Mouse (Mus musculus) MEL (cell line): ENCODE measurements around the gene Thg1l. TPM values are rescaled to one million over a fixed set of nuclear protein-coding genes. Genes with fewer than 3 reads are reported as not detected.

Source experiments
- DNase-seq: peaks from one replicate; pipeline ENCODE4 v3.0.0; 2011; ENCODE audit warnings: low read depth, low spot score
- H3K27ac ChIP-seq: 2 replicates; pipeline ENCODE4 v1.5.1; 2012; ENCODE audit warnings: low read depth, mild to moderate bottlenecking, control low read depth, low read length, moderate library complexity; ENCODE audit not compliant: control insufficient read depth
- H3K27me3 ChIP-seq, 2 experiments: fragments of 150-350 bp in 1 of 2; sonication (generic) in 1 of 2; 2 replicates each; pipeline ENCODE4 v1.6.1; 2012; ENCODE audit warnings: low read length in 2 of 2, mild to moderate bottlenecking in 2 of 2, improper control_type of control experiment in 1 of 2, moderate library complexity in 1 of 2; ENCODE audit not compliant: insufficient read depth in 2 of 2, control insufficient read depth in 1 of 2
- H3K36me3 ChIP-seq, 2 experiments: 2 replicates each; pipeline ENCODE4 v1.6.1; 2012 to 2014; ENCODE audit warnings: low read length in 2 of 2, improper control_type of control experiment in 1 of 2, inconsistent platforms in 1 of 2, mild to moderate bottlenecking in 1 of 2; ENCODE audit not compliant: insufficient read depth in 2 of 2, control insufficient read depth in 1 of 2
- H3K4me1 ChIP-seq, 2 experiments: fragments of 150-350 bp in 1 of 2; sonication (generic) in 1 of 2; 2 replicates each; pipeline ENCODE4 v1.6.1; 2012; ENCODE audit warnings: low read length in 2 of 2, improper control_type of control experiment in 1 of 2, mild to moderate bottlenecking in 1 of 2; ENCODE audit not compliant: insufficient read depth in 2 of 2, control insufficient read depth in 1 of 2
- H3K4me3 ChIP-seq, 2 experiments: fragments of 150-350 bp in 1 of 2; sonication (generic) in 1 of 2; 2 replicates each; pipeline ENCODE4 v1.5.1; 2012; ENCODE audit warnings: low read depth in 2 of 2, low read length in 2 of 2, mild to moderate bottlenecking in 2 of 2, moderate library complexity in 2 of 2, control low read depth in 1 of 2, improper control_type of control experiment in 1 of 2; ENCODE audit not compliant: control insufficient read depth in 1 of 2, insufficient read depth in 1 of 2
- H3K79me2 ChIP-seq: 2 replicates; pipeline ENCODE4 v1.6.1; 2012; ENCODE audit warnings: mild to moderate bottlenecking, low read length, moderate library complexity; ENCODE audit not compliant: control insufficient read depth, poor library complexity, insufficient read depth
- H3K9ac ChIP-seq: 2 replicates; pipeline ENCODE4 v1.6.1; 2012; ENCODE audit warnings: low read depth, mild to moderate bottlenecking, control low read depth, low read length, moderate library complexity; ENCODE audit not compliant: control insufficient read depth, poor library complexity, severe bottlenecking
- H3K9me3 ChIP-seq: fragments of 150-350 bp; sonication (generic); replicated peaks from 2 replicates; pipeline ENCODE4 v1.6.1; 2012; ENCODE audit warnings: mild to moderate bottlenecking, low read length, improper control_type of control experiment, moderate library complexity; ENCODE audit not compliant: insufficient read depth
- BHLHE40 ChIP-seq: IDR thresholded peaks from 2 replicates; pipeline ENCODE4 v1.6.1; 2012; ENCODE audit warnings: low read depth, mild to moderate bottlenecking, inconsistent platforms, low read length, improper control_type of control experiment, borderline replicate concordance
- CHD1 ChIP-seq: IDR thresholded peaks from 2 replicates; pipeline ENCODE4 v1.6.1; 2012; ENCODE audit warnings: low read depth, mild to moderate bottlenecking, inconsistent platforms, low read length, improper control_type of control experiment
- CTCF ChIP-seq, 3 experiments: IDR thresholded peaks in 2 of 3; conservative IDR thresholded peaks in 1 of 3; 2 replicates each; pipeline ENCODE4 v1.5.1; 2011 to 2012; ENCODE audit warnings: low read length in 3 of 3, low read depth in 2 of 3, mild to moderate bottlenecking in 2 of 3, improper control_type of control experiment in 1 of 3, inconsistent platforms in 1 of 3, mixed read lengths in 1 of 3, moderate library complexity in 1 of 3; ENCODE audit not compliant: control insufficient read depth in 1 of 3, insufficient read depth in 1 of 3, poor library complexity in 1 of 3, severe bottlenecking in 1 of 3
- ELF1 ChIP-seq: IDR thresholded peaks from 2 replicates; pipeline ENCODE4 v1.6.1; 2014; ENCODE audit warnings: low read depth, mild to moderate bottlenecking, inconsistent platforms, low read length, improper control_type of control experiment, moderate library complexity
- ETS1 ChIP-seq: IDR thresholded peaks from 2 replicates; pipeline ENCODE4 v1.6.1; 2012; ENCODE audit warnings: low read depth, mild to moderate bottlenecking, inconsistent platforms, low read length, improper control_type of control experiment, moderate library complexity
- HCFC1 ChIP-seq: IDR thresholded peaks from 2 replicates; pipeline ENCODE4 v1.6.1; 2012; ENCODE audit warnings: low read depth, mild to moderate bottlenecking, inconsistent platforms, low read length, improper control_type of control experiment, moderate library complexity
- KAT2A ChIP-seq: conservative IDR thresholded peaks from 2 replicates; pipeline ENCODE4 v1.6.1; 2012; ENCODE audit warnings: low read depth, low read length, improper control_type of control experiment, inconsistent platforms
- MAFK ChIP-seq: IDR thresholded peaks from 2 replicates; pipeline ENCODE4 v1.6.1; 2011; ENCODE audit warnings: low read depth, mild to moderate bottlenecking, low read length, improper control_type of control experiment, borderline replicate concordance
- MAX ChIP-seq: IDR thresholded peaks from 2 replicates; pipeline ENCODE4 v1.6.1; 2011; ENCODE audit warnings: low read length, improper control_type of control experiment
- MXI1 ChIP-seq: IDR thresholded peaks from 2 replicates; pipeline ENCODE4 v1.6.1; 2011; ENCODE audit warnings: mild to moderate bottlenecking, low read depth, low read length, improper control_type of control experiment
- POLR2AphosphoS2 ChIP-seq: IDR thresholded peaks from 2 replicates; pipeline ENCODE4 v1.6.1; 2011; ENCODE audit warnings: low read length, improper control_type of control experiment
- POLR2AphosphoS5 ChIP-seq: IDR thresholded peaks from 2 replicates; pipeline ENCODE4 v1.6.1; 2012; ENCODE audit warnings: low read depth, borderline replicate concordance, mild to moderate bottlenecking, inconsistent platforms, low read length, moderate library complexity, mixed read lengths
- SIN3A ChIP-seq: IDR thresholded peaks from 2 replicates; pipeline ENCODE4 v1.6.1; 2012; ENCODE audit warnings: low read length, improper control_type of control experiment, inconsistent platforms
- TBP ChIP-seq: IDR thresholded peaks from 2 replicates; pipeline ENCODE4 v1.8.0; 2011; ENCODE audit warnings: low read depth, low read length, improper control_type of control experiment
- TCF12 ChIP-seq: IDR thresholded peaks from 2 replicates; pipeline ENCODE4 v1.6.1; 2014; ENCODE audit warnings: low read depth, mild to moderate bottlenecking, inconsistent platforms, low read length, improper control_type of control experiment, moderate library complexity
- UBTF ChIP-seq: IDR thresholded peaks from 2 replicates; pipeline ENCODE4 v1.6.1; 2012; ENCODE audit warnings: low read depth, mild to moderate bottlenecking, inconsistent platforms, low read length, improper control_type of control experiment, moderate library complexity, borderline replicate concordance; ENCODE audit not compliant: insufficient read depth
- USF1 ChIP-seq: IDR thresholded peaks from 2 replicates; pipeline ENCODE4 v1.6.1; 2014; ENCODE audit warnings: low read depth, mild to moderate bottlenecking, inconsistent platforms, low read length, improper control_type of control experiment, moderate library complexity
- USF2 ChIP-seq, 2 experiments: IDR thresholded peaks; 2 replicates each; pipeline ENCODE4 v1.6.1; 2011 to 2012; ENCODE audit warnings: improper control_type of control experiment in 2 of 2, low read length in 2 of 2, borderline replicate concordance in 1 of 2, inconsistent platforms in 1 of 2, low read depth in 1 of 2, mild to moderate bottlenecking in 1 of 2; ENCODE audit not compliant: insufficient read depth in 1 of 2
- ZC3H11A ChIP-seq: IDR thresholded peaks from 2 replicates; pipeline ENCODE4 v1.6.1; 2012; ENCODE audit warnings: low read depth, mild to moderate bottlenecking, inconsistent platforms, low read length, improper control_type of control experiment
- ZKSCAN1 ChIP-seq: IDR thresholded peaks from 2 replicates; pipeline ENCODE4 v1.6.1; 2012; ENCODE audit warnings: low read depth, mild to moderate bottlenecking, inconsistent platforms, low read length, improper control_type of control experiment, moderate library complexity
- ZMIZ1 ChIP-seq: IDR thresholded peaks from 2 replicates; pipeline ENCODE4 v1.6.1; 2012; ENCODE audit warnings: low read depth, mild to moderate bottlenecking, inconsistent platforms, low read length, improper control_type of control experiment, moderate library complexity
- polyA plus RNA-seq, 2 experiments: library from polyadenylated mRNA; stranded (reverse) in 1 of 2; unstranded in 1 of 2; fragments of >175 nt in 1 of 2; fragments of >200 nt in 1 of 2; gene quantifications; 2 replicates each; pipeline versions ENCODE4 v1.2.1 to v1.2.4; 2012; ENCODE audit warnings: low replicate concordance in 2 of 2, low read depth in 1 of 2; ENCODE audit not compliant: insufficient read length in 2 of 2, insufficient read depth in 1 of 2, missing spikeins in 1 of 2
- total RNA-seq: library from RNA; depleted of rRNA; stranded (reverse); fragments of 300-350 nt; gene quantifications from 2 replicates; pipeline ENCODE4 v1.2.3, GENCODE M21; 2012

The Thg1l gene
- total and polyA plus RNA-seq, 3 experiments, result 65.8 to 569 (median 77.5) TPM

- Histone ChIP-seq H3K9me3 (no peaks in the 10 kb centered on the region), H3K4me1 (no peaks in the 10 kb centered on the region), H3K27ac (no peak overlapping the region), H3K79me2 (no peaks in the 10 kb centered on the region), H3K4me3 (no peak overlapping the region), H3K9ac (no peak overlapping the region), H3K27me3 (peaks cover 3% of the 10 kb centered on the region in 2 experiments; a peak in 1 of 4 replicates), H3K36me3 (no peaks in the 10 kb centered on the region)
- TF ChIP-seq CTCF (IDR thresholded peaks at IDR 0.05 in 2 of 3, conservative IDR thresholded peaks at IDR 0.05 in 1 of 3; ENCODE audit: control insufficient read depth in 1 of 3, insufficient read depth in 1 of 3, low read depth in 2 of 3, low read length in 3 of 3, poor library complexity in 1 of 3, severe bottlenecking in 1 of 3) (no peak), TBP (no peak), KAT2A (no peak), CHD1 (no peak), MAFK (no peak), ETS1 (no peak), ZMIZ1 (no peak), UBTF (no peak), BHLHE40 (no peak), HCFC1 (no peak), POLR2AphosphoS2 (no peak), MAX (no peak), ZC3H11A (no peak), MXI1 (no peak), SIN3A (no peak), POLR2AphosphoS5 (no peak), ELF1 (no peak), TCF12 (no peak)
- no peak for DNase-seq
Observed at GRCm38 (mm10) chr11:45918836-45919235, 36.5 kb downstream of the Thg1l start.

- no peak overlapping the region for H3K9ac ChIP-seq
- no peaks in the 10 kb centered on the region for H3K79me2 ChIP-seq
- TF ChIP-seq USF2 (IDR thresholded peaks at IDR 0.05; ENCODE audit: borderline replicate concordance in 1 of 2, insufficient read depth in 1 of 2, low read depth in 1 of 2, low read length in 2 of 2) (peak in 1 of 2 experiments; percentile 41; a peak in 1 of 4 replicates), USF1 (peak; percentile 67), ZKSCAN1 (no peak)
Observed at GRCm38 (mm10) chr11:45918018-45918417, 37.3 kb downstream of the Thg1l start.

More at GRCm38 (mm10) chr11:45918018-45918417, 37.3 kb downstream of the Thg1l start:
- no peak for DNase-seq
- H3K9me3 ChIP-seq, result no peaks in the 10 kb centered on the region
- H3K4me1 ChIP-seq, result no peaks in the 10 kb centered on the region
- no peaks in the 10 kb centered on the region for H3K36me3 ChIP-seq
- peaks cover 3% of the 10 kb centered on the region in 2 experiments; a peak in 1 of 4 replicates for H3K27me3 ChIP-seq
- H3K4me3 ChIP-seq, result no peak overlapping the region
- H3K27ac ChIP-seq, result no peak overlapping the region
